Mouse (Mus musculus) left cerebral cortex, adult 8-10 months (tissue): ENCODE results near the gene Tmem161a. TPM values are rescaled to one million over a fixed set of nuclear protein-coding genes. Genes with fewer than 3 reads are reported as not detected.

Source experiments
- DNase-seq, 2 experiments: peaks; one replicate each; pipeline ENCODE4 v3.0.0; 2022; ENCODE audit warnings: low spot score in 2 of 2
- total RNA-seq, 4 experiments: library from RNA; stranded (reverse); gene quantifications; 2 replicates each; pipeline ENCODE4 v1.2.4; 2022

The Tmem161a gene
- total RNA-seq = 10 to 100 TPM; 40.2 to 49.8 (median 43.4) TPM

GRCm38 (mm10) chr8:70172043-70172681 is at the start of gene Tmem161a:
Gene Tmem161a, plus strand, starts transcription at chr8:70172356.
- DNase-seq = peak; percentile 75 to 92

- no peak for DNase-seq
Measured at GRCm38 (mm10) chr8:70122863-70123262, 49.3 kb upstream of the Tmem161a start.

- peak in 1 of 2 experiments; percentile 56 for DNase-seq
Measured at GRCm38 (mm10) chr8:70124992-70125391, 47.2 kb upstream of the Tmem161a start.

GRCm38 (mm10) chr8:70128435-70128834 is 43.7 kb upstream of the Tmem161a start:
- no peak for DNase-seq

GRCm38 (mm10) chr8:70129309-70129952 is 42.7 kb upstream of the Tmem161a start:
- DNase-seq = peak in 1 of 2 experiments; percentile 87

GRCm38 (mm10) chr8:70130066-70130465 is 42.1 kb upstream of the Tmem161a start:
- no peak for DNase-seq

- peak; percentile 65 to 79 for DNase-seq
Measured at GRCm38 (mm10) chr8:70131166-70131883, 40.8 kb upstream of the Tmem161a start, which contains the start of gene Nr2c2ap. Gene Nr2c2ap, plus strand, starts transcription at chr8:70131333.

- DNase-seq = no peak
Measured at GRCm38 (mm10) chr8:70134086-70134485, 38.1 kb upstream of the Tmem161a start.

GRCm38 (mm10) chr8:70134931-70135330 is 37.2 kb upstream of the Tmem161a start:
- DNase-seq = no peak

- DNase-seq = no peak
Measured at GRCm38 (mm10) chr8:70136591-70136990, 35.6 kb upstream of the Tmem161a start.

GRCm38 (mm10) chr8:70137890-70138289 is 34.3 kb upstream of the Tmem161a start:
- no peak for DNase-seq

- peak; percentile 89 to 99 for DNase-seq
Measured at GRCm38 (mm10) chr8:70139026-70139857, 32.9 kb upstream of the Tmem161a start, which contains the start of the genes Rfxank, Borcs8 and Mef2b. Gene Rfxank, minus strand, starts transcription at chr8:70139154. Gene Borcs8, plus strand, starts transcription at chr8:70139499. Gene Mef2b, plus strand, starts transcription at chr8:70139711.

GRCm38 (mm10) chr8:70139981-70140380 is 32.2 kb upstream of the Tmem161a start:
- DNase-seq = no peak

- no peak for DNase-seq
Measured at GRCm38 (mm10) chr8:70147678-70148607, 24.2 kb upstream of the Tmem161a start.

- DNase-seq = no peak
Measured at GRCm38 (mm10) chr8:70150158-70150557, 22.0 kb upstream of the Tmem161a start.

- no peak for DNase-seq
Measured at GRCm38 (mm10) chr8:70152537-70153257, 19.5 kb upstream of the Tmem161a start.

GRCm38 (mm10) chr8:70157240-70157800 is 14.8 kb upstream of the Tmem161a start:
- DNase-seq = no peak

GRCm38 (mm10) chr8:70158069-70158853 is 13.9 kb upstream of the Tmem161a start:
- no peak for DNase-seq
